Mouse (Mus musculus): ENCODE measurements around the gene Eme1.

The Eme1 gene

GRCm38 (mm10) chr11:94646457-94646856, 7.3 kb downstream of the Eme1 start:
- DNase-seq (ENCODE audit: low read depth, low spot score), result no peak

DNA sequence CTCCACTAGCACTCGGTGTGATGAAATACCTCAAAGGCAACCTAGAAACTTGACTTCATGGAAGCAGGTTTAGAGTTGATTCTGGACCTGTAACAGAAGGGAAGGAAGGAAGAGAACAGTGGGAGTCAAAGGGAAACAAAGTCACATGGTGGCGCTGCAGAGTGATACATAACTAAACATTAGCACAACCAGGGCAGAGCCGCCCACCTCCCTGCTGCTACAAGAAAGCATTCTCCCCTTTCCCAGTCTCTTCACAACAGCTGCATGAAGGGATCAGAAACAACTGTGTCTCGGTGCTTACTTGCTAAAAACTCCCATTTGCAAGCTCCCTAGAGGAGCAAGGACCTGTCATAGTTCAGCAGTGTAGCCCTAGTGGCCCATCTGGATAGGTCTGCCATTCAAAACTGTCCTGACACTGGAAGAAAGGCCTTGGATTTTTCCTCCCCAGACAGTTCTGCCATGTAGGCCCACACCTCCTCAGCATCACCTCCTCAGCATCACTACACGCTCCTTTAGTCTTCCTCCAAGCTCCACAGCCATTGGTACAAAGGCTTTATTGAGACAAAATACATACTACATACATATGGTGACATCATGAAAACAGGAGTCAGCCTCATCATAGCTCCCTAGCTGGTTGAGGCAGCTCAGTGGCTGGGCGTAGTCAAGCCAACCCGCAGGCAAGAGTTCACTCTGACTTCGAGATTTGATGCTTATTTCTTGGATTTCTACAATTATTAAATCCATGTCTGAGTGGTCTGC, 9.1 kb downstream of the Eme1 start:
- DNase-seq (ENCODE audit: low read depth, low spot score), result no peak

DNA sequence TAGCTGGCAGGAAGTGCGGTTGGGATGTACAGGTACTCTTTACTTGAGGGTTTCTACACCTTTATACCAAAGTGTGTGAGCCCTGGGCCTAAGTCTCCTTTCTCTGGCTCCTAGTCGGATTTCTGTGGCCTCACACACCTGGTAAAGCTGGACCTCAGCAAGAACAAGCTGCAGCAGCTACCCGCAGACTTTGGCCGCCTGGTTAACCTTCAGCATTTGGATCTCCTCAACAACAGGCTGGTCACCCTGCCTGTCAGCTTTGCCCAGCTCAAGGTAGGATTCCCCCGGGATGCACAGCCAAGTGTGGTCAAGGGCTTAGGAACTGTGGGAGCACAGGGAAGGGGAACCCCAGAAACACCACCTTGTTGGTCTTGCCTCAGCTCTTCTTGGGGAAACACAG, 19.3 kb downstream of the Eme1 start:
- no peak for DNase-seq (ENCODE audit: low read depth, low spot score)

GRCm38 (mm10) chr11:94632988-94633387, 20.8 kb downstream of the Eme1 start:
- DNase-seq (ENCODE audit: low read depth, low spot score), result no peak

- DNase-seq (ENCODE audit: low read depth, low spot score), result no peak
These were observed 21.8 kb downstream of the Eme1 start for GRCm38 (mm10) chr11:94631969-94632368.

- peak; percentile 61 for DNase-seq (ENCODE audit: low read depth, low spot score)
These were observed 23.4 kb downstream of the Eme1 start for GRCm38 (mm10) chr11:94630199-94631011.

GRCm38 (mm10) chr11:94629884-94630198, 23.9 kb downstream of the Eme1 start:
- no peak for DNase-seq (ENCODE audit: low read depth, low spot score)

DNA sequence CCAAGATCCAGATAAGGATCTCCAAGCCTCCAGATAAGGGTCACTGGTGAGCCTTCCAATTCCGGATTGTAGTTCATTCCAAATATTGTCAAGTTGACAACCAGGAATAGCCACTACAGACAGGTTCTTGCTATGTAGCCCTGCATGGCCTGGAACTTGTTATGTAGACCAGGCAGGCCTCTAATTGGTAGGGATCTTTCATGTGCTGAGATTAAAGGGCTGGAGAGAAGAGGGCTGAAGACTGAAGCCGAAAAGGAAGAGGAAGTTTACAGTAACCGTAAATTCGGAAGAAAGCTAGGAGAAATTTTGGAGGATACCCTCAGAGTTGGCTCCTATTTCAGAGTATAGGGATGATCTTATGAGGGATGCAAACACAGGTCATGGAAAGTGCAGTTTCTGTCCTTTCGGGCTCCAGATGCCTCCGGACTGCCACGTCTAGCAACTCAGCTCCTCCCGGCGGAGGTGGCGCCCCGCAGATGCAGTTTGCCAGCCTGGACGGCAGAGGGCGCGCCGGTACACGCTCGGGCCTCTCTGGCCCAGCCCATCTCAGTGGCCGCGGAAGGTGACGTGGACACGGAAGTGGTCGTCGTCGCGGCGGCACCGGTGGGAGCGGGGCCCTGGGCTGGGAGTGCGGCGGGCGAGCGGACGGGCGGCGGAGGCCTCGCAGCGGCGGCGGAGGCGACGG, 24.4 kb downstream of the Eme1 start, which contains the start of gene Lrrc59:
Gene Lrrc59, plus strand, starts transcription at position 569 of the 685 bp plus-strand sequence.
- DNase-seq (ENCODE audit: low read depth, low spot score), result peak; percentile 91

- no peak for DNase-seq (ENCODE audit: low read depth, low spot score)
These were observed 31.6 kb downstream of the Eme1 start for GRCm38 (mm10) chr11:94622162-94622561.

DNA sequence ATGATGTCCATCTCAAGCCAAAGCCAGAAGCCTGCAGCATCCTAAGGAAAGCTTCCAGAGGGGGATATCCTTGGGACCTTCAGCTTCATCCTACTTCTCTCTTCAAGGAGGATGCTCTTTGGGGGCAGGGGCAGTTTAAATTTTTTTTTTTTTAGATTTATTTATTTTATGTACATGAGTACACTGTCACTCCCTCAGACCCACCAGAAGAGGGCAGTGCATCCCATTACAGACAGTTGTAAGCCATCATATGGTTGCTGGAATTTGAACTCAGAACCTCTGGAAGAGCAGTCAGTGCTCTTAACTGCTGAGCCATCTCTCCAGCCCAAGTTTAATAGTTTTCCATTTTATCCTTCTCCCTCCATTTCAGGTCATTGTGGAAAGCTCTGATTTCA, 32.3 kb downstream of the Eme1 start:
- no peak for DNase-seq (ENCODE audit: low read depth, low spot score)

DNA sequence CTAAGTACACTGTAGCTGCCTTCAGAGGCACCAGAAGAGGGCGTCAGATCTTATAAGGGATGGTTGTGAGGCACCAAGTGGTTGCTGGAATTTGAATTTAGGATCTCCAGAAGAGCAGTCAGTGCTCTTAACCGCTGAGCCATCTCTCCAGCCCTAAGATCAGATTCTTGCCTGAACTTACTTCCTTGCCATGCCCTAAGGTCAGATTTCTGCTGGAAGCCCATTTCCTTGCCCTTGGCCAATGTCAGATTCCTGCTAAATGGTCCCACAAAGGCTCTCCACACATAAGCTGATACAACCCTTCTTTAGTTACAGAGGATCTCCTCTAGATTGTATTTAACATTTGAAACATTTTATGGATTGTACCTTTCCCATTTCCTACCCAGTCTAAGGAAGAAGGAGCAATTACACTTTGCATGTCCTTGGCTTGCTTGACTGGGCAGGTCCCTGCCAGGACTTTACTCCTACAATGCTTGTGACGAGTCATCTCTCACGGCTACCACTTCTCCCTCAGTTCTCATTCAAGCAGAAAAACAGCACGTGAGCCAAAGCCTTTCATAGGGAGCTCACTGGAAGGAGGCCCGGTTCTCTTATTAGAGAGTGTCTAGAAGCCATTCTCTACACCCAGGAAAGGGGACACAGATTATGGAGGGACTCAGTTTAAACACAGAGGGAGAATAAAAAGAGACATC, 32.9 kb downstream of the Eme1 start:
- DNase-seq (ENCODE audit: low read depth, low spot score), result peak; percentile 66

DNA sequence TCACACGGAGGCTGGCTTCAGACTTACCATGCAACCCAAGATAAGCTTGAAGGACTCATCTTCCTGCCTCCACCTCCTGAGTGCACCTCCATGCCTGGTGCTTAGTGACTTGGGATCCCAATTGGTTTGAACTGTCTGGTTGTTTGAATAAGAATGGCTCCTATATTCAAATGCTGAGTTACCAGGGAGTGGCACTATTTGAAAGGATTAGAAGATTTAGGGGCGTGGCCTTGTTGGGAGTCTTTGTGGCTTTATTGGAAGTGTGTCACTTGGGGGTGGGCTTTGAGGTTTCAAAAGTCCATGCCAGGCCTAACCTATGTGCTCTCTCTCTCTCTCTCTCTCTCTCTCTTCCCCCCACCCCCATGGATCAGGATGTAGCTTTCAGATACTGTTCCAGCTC, 36.1 kb downstream of the Eme1 start:
- DNase-seq (ENCODE audit: low read depth, low spot score), result peak; percentile 46

GRCm38 (mm10) chr11:94615494-94615893, 38.3 kb downstream of the Eme1 start:
- no peak for DNase-seq (ENCODE audit: low read depth, low spot score)

DNA sequence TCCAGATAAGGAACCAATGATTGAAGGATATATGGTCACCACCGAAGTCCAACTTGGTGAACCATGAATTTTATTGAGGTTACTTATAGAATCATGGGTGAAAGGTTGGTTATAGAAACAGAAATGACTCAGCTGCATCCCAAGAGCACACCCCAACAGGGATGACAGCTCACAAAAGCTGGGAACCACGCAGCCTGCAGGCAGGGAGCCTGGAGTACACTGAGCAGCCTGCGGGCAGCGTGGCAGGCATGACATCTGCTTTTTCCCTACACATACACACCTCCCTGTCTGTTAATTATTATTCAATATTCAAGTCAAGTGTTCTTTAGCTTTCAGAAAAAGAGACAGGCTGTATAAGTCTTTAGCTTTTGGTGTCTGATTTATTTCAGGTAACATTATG, 39.2 kb downstream of the Eme1 start:
- DNase-seq (ENCODE audit: low read depth, low spot score), result no peak

DNA sequence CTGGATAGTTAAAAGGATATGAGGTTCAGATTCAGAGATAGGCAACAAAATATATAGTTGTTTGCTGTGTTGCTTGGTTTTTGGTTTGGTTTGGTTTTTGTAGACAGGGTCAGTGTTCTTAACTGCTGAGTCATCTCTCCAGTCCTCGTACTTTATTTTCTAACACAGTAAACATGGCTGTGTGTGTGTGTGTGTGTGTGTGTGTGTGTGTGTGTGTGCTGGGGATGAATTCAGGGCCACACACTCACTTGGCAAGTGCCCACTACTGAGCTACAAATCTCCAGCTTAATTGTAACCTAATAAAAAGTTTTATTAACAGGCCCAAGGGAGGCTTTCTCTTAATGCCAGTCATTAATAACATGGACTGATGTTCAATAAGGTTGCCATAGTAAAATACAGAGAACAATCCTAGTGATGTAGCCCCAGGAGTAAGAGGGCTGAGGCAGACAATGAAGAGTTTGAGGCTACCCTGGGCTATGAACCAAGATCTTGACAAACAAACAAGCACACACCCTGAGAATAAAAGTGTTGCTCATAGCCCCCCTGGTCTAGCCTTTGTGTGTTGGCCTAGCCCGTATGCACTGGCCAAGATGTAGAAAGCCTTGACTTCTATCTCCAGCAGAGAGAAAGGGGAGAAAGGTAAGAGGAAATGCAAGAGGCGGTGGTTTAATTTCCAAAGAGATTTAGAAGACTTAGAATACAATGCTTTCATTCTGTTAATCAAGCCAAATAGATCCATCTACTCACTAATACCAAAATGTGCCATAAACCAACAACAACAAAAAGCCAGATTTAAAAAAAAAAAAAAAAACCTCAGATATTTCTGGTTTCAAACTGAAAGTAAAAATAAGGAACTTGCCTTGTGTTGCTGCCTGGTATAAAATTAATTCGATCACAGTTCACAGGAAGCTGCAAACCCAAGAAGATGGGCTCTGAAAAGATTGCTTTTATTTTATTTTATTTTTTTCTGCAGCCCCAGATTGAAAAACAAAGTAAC, 42.7 kb downstream of the Eme1 start:
- DNase-seq (ENCODE audit: low read depth, low spot score), result no peak

- no peak for DNase-seq (ENCODE audit: low read depth, low spot score)
These were observed 51.3 kb downstream of the Eme1 start for GRCm38 (mm10) chr11:94602356-94602955.

GRCm38 (mm10) chr11:94601321-94602281, 52.2 kb downstream of the Eme1 start, which contains the start of gene Acsf2:
Gene Acsf2, minus strand, starts transcription at chr11:94601871.
- peak; percentile 79 for DNase-seq (ENCODE audit: low read depth, low spot score)

DNA sequence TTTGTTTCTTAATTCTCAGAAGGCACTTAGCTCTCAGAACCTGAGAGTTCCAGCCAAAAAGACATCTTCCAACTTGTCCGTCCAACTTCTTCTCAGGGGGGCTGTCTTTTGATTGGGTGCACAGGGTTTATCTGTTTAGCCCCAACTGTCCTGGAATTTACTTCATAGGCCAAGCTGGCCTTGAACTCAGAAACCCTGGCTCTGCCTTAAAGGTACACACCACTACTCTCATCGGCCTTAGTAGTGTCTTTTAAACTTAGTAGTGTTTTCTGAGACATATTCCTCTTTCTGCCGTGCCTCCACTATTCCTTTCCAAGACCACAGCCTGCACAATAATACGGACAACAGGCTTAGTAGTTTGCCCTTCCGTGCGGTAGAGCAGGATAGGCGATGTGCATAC, 53.3 kb downstream of the Eme1 start:
- DNase-seq (ENCODE audit: low read depth, low spot score), result no peak

Measured in ES-CJ7 (cell line).